Mouse (Mus musculus) kidney, postnatal 36 days (tissue): ENCODE measurements around the gene Hk1.

ENCODE experiments used
- DNase-seq, 2 experiments: peaks; one replicate each; pipeline ENCODE4 v3.0.0; 2021 to 2022; ENCODE audit warnings: mixed read lengths in 2 of 2

The Hk1 gene

DNA sequence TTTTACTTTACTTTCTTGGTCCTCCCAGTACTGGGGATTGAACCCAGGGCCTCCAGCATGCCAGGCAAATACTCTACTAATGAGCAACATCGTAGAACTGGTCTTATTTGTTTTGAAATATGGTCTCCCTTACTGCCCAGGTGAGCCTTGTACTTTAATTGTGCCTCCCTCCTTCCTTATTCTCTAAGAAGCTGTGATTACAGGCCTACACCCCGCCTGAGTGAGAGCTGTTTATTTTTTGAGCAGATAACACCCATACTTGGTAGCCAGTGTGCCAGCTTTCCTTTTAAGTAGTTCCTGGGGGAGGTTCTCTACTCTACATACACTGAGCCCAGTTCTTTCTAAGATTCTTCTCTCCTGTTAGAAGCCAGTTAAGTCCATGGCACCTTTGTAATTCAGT, 115.4 kb downstream of the Hk1 start:
- no peak for DNase-seq

DNA sequence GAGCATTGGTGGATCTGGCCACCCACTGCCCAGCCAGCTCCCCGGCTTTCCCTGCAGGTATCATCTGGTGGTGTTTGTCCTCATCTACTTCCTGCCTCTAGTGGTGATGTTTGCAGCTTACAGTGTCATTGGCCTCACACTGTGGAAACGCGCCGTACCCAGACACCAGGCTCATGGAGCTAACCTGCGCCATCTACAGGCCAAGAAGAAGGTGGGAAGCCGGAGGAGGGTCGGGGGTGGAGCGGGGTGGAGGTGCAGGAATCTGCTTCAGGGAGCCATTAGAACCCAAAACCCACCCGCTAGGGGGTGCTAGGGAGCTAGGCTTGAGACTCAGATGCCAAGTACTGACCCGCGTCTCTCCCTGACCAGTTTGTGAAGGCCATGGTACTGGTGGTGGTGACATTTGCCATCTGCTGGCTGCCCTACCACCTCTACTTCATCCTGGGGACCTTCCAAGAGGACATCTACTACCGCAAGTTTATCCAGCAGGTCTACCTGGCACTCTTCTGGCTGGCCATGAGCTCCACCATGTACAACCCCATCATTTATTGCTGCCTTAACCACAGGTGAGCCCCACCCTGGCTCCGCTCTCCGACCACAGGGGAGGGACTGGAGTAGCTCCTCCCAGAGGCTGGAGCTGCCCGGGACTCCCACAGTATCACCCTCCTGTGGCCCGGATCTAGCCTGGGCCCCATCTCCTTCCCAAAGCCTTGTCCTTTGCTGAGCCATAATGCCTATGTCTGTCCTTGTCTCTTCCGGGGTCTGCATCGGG, 118.4 kb downstream of the Hk1 start:
- DNase-seq = peak; percentile 61 to 84

DNA sequence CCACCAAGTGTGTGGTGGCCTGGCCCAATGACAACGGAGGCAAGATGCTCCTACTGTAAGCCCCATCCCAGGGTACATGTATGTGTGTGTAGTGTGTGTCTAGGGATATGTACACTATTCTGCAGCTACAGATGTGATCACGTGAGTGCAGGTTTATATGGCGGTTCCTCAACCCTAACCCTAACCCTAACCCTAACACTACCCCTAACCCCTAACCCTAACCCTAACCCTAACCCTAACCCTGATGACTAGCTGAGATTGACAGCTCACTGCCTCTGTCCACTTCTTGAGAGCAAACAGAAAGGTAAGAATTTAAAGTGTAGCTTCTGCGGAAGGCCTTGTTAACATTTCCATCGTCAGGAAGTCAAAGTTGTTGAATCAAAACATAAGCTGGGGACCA, 121.4 kb downstream of the Hk1 start:
- DNase-seq = no peak

DNA sequence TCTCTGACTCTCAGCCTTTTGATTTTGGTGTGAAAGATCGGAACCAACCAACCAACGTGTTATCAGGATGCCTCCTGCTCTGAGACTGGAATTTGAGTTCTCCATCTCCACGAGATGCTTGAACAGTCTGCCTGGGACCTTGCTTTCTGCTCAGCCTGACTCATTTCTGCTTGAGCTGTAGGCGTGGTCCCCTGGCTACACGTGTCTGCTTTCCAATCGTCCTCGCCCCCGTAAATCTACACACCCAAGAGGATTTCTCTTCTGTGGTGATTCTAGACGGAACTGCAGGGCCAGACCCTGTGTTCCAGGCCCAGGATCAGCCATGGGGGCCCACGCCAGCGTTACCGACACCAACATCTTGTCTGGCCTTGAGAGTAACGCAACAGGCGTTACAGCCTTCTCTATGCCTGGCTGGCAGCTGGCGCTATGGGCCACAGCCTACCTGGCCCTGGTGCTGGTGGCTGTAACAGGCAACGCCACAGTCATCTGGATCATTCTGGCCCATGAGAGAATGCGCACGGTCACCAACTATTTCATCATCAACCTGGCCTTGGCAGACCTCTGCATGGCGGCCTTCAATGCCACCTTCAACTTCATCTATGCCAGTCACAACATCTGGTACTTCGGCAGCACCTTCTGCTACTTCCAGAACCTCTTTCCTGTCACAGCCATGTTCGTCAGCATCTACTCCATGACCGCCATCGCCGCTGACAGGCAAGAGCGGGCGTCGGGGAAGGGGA, 127.0 kb downstream of the Hk1 start:
- no peak for DNase-seq

DNA sequence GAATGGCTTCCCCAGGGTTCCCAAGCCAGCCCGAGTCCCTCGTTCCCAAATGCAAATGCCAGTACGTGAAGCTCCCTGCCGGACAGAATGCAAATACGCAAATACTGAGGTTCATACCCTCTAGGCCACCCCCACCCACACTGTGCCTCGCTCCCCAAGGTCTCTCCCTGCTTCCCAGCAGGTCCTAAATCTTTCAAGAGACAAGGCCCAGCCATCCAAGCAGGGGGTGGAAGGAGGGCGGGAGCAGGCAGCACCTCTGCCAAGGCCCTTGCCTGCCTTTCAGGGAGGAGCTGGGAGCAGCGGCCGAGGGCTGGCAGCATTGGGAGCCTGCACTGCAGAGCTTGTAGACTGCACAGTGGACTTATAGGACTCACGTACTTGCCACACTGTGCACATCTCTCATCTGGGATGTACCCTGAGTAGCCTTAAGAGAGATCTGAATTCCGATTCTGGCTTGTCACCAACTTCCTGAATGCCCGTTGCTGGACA, 127.7 kb downstream of the Hk1 start, which contains the start of gene Tacr2:
Gene Tacr2, plus strand, starts transcription at position 439 of the 489 bp plus-strand sequence.
- no peak for DNase-seq

DNA sequence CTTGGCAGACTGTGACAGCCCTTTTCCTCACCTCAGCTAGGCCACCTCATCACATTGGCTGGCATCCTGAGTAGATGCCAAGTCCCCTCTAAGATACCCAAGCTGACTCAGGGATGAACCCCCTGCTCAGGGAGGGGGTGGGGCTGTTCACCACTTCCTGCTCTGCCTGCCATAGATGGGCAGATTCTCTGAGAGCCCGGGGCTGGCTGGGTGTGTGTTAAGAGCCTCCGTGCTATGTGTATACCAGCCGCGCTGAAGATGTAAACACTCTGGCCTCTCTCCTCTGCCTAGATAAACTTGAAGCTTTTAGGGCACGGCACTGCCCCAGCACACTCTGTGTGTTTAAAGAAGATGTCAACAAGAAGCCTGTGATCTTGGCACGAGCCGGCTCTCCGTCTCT, 131.9 kb downstream of the Hk1 start:
- no peak for DNase-seq

DNA sequence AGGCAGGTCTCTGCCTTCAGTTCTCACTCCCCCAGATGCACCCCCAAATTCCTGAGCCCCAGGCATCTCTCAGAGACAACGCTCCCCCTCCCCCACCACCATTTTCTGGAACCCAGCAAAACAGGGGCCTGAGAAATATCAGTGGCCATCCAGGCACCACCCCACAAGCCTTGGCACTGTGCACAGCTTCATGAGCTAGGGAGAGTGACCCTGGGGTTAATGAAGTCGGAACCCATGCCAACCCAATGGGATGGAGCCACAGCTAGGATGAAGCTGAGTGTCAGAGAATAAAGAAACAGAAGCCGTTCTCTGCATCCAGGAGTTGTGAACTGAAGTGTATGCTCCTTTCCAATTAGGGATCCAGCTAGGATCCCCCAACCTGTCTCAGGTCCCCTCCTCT, 132.6 kb downstream of the Hk1 start:
- DNase-seq = peak; percentile 45 to 65

DNA sequence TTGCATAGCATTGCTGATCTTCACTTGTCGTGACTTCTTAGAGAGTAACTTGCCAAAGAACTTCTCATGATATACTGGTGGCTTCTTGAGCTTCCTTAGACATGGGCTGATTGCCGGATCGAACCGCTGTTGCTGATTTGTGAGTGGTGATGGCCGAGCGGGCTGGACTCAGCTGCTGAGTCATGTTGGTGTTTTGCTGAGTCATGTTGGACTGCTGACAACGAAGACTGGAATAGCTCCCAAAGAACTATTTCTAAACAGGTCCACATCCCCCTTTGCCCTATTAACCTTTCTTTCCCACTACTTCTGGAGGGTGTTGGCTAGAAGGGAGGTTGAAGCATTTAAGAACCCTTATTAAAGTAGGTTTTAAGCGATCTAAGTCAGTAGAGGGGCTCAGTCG, 135.6 kb downstream of the Hk1 start:
- DNase-seq = no peak

DNA sequence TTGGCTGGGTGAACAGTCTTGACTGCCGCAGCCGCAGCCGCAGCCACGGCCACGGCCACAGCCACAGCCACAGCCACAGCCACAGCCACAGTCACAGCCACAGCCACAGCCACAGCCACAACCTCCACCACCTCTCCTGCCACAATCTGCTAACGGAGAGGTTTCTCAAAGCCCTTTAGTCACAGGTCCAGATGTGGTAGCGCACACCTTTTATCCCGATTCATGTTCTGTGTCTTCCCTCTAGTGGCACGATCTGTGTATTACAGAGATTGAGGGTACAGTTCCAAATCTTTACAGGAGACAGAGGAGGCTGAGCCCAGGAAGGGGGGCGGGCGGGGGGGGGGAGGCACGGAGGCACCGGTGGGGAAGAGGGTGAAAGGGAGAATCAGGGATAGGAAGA, 136.8 kb downstream of the Hk1 start:
- peak; percentile 68 to 75 for DNase-seq

DNA sequence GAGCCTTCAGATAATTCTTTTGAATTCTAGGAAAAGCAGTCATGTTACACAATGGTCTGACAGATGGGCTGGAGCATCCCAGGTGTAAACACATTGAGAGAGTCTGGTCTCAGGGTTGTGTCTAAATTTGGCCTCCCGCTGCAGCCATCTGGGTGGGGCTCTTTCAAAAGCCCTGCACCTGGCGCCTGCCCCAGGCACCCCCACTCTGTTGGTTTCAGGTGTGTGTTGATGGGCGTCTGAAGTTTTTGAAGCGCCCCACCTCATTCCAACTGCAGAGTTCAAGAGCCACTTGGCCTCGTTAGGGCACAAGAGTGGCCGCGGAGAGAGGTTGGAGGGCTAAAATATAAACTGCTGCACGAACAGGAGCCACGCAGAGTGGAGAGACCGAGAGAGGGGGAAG, 137.3 kb downstream of the Hk1 start:
- no peak for DNase-seq

DNA sequence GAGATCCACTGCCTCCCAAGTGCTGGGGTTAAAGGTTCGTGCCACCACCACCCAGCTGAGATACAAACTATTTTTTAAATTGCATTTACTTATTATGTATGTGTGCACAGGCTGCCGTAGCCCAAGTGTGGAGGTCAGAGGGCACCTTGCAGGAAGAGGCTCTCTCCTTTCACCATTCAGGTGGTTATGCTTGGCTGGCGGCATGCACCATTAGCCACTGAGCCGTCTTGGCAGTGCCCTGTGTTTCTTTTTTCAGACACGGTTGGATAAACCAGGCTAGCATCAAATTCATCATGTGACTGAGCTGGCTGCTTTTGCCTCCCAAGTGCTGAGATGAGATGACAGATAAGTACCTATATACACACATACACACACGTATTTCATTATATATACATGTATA, 140.4 kb downstream of the Hk1 start:
- DNase-seq = peak; percentile 84 to 91

DNA sequence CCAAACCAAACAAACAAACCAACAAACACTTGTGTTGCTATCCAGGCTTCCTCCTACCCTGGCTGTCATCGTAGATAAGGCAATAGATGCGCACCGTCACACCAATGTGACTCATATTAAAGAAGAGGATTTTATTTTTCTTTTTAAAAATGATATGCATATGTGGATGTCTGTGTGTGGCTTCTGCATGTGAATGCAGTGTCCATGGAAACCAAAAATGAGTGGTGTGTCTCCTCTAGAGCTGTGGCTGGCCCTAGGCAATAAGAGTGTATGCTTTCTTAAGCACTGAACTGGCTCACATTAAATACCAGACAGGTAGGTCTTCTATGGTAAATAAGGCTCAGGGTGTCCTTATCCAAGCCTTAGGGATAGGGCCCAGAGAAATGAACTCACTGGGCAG, 141.0 kb downstream of the Hk1 start:
- no peak for DNase-seq

DNA sequence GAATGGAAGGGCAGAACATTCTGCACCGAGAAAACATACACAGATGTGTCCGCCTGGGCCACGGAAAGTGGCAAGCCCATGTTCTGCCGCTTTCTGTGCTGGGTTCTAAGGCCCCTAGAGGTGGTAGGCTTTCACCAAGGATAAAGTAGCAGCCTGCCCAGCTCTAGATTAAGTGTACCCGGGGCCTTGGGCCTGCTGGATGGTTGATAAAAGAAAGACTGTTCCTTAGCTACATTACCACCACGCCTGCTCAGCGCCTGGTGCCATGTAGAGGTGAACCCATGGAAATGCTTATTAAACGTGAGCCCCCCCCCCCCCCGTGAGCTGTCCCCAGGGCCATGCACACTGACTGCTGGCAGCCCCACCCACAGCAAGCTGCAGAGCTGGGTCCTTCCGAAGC, 142.5 kb downstream of the Hk1 start:
- DNase-seq = peak in 1 of 2 experiments; percentile 18

DNA sequence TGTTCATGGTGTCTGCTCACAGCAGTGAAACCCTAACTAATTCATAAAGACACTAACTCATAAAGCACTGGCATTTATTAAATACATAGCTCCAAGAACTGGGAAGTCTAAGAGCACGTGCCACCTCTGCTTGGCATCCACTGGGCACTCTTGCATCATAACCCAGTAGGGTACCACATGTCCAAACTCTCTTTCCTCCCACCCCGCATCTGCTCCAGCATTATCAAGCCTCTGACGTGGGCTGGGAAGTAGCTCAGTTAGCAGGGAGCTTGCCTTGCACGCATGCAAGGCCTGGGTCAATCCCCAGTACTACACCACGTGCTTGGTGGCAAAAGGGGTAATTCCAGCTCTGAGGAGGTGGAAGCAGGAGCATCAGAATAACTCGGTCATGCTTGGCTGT, 143.5 kb downstream of the Hk1 start:
- no peak for DNase-seq

DNA sequence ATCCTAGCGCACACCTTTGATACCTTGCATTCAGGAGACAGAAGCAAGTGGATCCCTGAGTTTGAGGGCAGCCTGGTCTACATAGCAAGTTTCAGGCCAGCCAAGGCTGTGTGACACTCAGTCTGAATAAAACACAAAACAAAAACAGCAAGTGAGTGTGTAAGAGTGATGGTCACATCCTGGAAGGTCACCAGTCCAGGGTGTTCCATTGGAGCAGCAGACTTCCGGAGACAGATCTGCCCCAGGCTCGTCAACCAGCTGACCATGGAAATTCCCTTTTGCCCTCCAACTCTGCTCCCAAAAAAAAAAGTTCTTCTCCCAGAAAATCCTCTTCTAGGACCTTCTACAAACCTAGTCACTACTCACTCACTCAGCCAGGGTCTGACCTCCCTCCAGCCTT, 147.9 kb downstream of the Hk1 start:
- DNase-seq = peak; percentile 51 to 69

DNA sequence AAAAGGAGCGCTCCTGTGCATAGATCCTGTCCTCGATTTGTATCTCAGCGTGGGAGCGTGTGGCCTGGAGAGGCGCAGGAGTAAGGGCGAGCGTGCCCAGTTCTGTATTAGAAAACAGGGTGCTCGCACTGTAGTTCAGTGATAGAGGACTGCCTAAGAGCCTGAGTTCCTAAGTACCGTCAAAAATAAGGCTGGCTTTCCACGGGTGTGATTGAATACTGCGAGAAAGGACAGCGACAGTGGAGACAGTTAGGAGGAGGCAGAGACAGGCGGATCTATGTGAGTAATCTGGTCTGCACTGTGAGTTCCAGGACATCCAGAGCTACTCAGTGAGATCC, 148.3 kb downstream of the Hk1 start:
- DNase-seq = no peak

DNA sequence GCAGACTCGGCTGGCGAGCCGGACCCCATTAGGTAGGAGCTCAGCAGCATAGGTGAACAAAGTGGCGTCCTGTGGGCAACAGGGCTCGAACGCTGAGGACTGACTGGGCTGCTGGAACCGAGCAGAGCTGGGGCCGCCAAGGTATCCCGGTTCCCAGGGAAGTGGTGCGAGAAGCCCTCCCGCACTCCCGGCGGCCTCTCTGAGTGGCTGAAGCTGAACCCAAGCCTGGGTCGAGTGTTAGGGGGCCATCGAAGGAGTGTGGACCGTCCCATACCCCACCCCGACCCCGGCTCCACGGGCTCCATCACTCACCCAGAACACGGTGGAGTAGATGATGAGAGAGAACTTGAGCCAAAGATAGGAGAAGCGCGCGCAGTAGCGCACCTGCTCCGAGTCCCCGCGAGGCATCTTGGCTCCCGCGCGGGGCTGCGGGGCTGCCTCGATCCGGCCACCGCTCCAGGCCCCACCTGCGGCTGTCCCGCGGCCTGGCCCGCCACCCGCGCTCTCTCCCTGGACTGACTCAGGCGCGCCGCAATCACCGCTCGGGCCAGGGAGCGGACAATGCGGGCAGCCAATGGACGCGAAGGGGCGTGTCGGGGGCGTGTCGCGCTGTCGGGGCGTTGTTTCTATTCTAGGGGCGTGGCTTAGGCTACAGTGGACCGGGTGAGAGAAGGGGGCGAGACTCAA, 148.9 kb downstream of the Hk1 start, which contains the start of gene Tspan15:
Gene Tspan15, minus strand, starts transcription at position 544 of the 687 bp plus-strand sequence.
- DNase-seq = peak; percentile 96 to 98

DNA sequence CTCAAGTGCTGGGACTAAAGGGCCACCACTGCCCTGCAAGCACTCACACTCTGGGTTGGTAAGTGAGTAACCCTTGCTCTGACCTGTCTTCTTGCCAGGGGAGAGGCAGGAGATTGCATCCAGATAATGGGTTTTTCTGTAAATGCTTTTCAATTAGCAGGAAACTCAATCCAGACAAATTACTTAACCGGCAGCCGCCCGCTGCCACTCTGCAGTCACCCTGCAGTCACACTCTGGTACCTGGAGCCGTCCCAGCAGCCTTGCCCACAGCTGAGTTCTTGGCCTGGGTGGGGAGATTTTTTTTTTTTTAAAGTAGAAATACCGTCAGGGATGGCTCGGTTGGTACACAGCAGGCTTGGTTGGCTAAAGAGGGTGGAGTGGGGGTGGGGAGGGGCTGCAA, 151.6 kb downstream of the Hk1 start:
- peak in 1 of 2 experiments; percentile 42 for DNase-seq

DNA sequence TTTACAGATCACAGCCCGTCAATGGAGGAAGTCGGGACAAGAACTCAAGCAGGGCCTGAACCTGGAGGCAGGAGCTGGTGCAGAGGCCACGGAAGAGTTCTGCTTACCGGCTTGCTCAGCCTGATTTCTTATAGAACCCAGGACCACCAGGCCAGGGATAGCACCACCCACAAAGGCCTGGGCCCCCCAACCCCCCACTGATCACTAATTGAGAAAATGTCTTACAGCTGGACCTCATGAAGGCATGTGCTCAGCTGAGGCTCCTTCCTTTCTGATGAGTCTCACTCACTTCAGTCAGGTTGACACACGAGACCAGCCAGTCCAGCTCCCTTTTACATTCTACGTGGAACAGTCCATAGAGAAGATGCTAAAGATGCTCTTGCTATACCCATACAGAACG, 153.9 kb downstream of the Hk1 start:
- DNase-seq = no peak

DNA sequence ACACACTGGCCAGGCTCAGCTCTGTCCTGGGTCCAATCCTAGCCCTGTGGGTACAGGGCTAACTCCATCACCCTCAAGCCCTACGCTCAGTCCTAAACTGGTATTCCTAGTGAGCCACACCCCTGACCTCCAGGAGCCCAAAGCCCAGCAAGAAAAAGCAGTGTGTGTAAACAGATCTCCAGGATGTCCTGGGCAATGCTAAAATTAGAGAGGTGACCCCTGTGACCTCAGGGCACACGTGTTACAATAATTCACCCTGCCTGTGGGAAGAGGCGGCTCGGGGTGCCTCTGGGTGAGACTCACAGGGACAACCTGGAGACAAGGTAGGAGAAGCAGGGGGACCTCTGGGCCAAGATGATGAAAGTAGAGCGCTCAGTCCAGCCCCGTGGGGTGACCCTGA, 155.5 kb downstream of the Hk1 start:
- DNase-seq = peak; percentile 70 to 71

DNA sequence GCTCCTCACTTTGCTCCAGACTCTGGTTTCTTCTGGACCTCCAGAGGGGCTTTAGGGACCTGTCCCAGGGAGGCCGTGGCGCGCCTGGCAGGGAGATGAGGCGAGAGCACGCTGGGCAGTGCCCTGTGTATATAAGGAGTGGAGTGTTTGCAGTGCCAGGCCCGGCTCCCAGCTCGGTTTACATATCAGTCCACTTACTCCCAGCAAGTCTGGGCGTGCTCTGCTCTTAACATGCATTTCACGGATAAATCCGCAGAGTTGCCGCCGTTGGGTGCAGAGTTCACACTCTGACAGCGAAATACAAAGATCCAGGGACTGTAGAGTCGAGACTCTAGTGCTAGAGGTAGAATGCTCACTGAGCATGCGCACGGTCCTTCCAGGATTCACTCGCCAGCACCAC, 156.9 kb downstream of the Hk1 start:
- DNase-seq = peak in 1 of 2 experiments; percentile 38

DNA sequence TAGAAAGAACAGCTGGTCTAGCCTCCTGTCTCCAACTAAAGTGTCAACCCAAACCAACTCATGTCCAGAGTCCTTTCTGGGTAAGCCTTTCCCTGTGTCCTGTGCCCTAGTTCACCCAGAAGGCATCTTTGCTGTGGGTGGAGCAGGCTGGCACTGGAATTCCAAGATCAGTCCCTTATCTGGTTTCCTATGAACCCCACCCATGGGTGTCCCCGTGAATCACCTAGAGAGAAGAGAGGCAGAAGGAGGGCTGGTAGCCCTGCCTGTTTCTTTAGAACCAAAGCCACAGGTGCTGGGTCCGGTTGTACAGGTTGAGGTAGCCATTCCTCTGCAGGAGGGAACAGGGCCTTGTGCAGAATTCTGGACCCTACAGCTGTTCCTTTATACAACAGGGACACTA, 158.1 kb downstream of the Hk1 start:
- DNase-seq = no peak

DNA sequence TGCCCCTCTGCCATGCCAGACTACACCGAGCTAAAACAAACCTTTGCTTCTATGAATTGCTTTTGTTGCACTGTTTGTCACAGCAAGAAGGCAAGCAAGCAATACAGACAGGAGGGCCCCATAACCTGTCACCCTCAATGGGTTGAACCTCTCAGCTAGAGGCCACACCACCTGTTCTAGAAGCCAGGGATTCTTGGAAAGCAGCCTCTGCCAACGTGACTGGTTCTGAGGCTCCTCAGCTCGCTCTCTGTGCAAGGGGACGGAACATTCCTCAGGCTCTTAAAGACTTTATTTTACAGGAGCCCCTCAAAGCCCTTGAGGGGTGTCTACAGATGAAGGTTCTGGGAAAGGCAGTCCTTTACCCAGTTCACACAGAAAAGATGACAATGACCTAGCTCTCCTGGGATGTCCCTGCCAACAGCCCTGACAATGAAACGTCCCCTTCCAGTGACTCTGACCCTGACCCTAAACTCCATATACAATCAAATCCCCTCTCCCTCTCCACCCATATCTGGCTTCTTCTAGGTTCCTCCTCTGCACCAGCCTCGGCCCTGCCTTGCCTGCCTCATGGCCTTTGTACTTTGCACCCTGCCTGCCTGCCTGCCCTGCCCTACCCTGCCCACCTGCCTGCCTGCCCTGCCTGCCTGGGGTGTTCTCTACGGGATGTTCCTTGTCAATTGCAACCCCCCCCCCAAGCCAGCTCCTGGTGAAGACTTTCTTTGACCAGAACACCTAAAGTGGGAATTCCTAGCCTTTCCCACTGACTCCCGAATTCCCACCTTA, 158.8 kb downstream of the Hk1 start:
- DNase-seq = peak; percentile 77 to 79
